Mouse (Mus musculus) thymus, postnatal 4 days (tissue): Measurements from ENCODE around the gene Fgfr2.
A peak's percentile ranks its signal among the peaks of the same experiment; 100 is the strongest.
"Not testable (repeated sequence)": the region's sequence is repeated elsewhere in the genome, so short reads cannot be mapped to it uniquely, and the experiment has no call there.

Experiments
- DNase-seq: peaks from one replicate; pipeline ENCODE4 v3.0.0; 2021

Gene Fgfr2

GRCm38 (mm10) chr7:130545893-130546292 lies 2577.3 kb downstream of the Fgfr2 start:
- no peak for DNase-seq

GRCm38 (mm10) chr7:130545401-130545800 lies 2577.7 kb downstream of the Fgfr2 start:
- DNase-seq: no peak

- DNase-seq: no peak
These were observed 2580.0 kb downstream of the Fgfr2 start for GRCm38 (mm10) chr7:130543181-130543580.

- DNase-seq: no peak
These were observed 2583.0 kb downstream of the Fgfr2 start for GRCm38 (mm10) chr7:130540176-130540575.

- no peak for DNase-seq
These were observed 2586.1 kb downstream of the Fgfr2 start for GRCm38 (mm10) chr7:130537068-130537467.

- DNase-seq: no peak
These were observed 2588.0 kb downstream of the Fgfr2 start for GRCm38 (mm10) chr7:130535174-130535573.

GRCm38 (mm10) chr7:130533316-130534260 lies 2589.6 kb downstream of the Fgfr2 start:
- DNase-seq: peak; percentile 88

- DNase-seq: not testable (repeated sequence)
These were observed 2592.0 kb downstream of the Fgfr2 start for GRCm38 (mm10) chr7:130531138-130531537.

- no peak for DNase-seq
These were observed 2595.8 kb downstream of the Fgfr2 start for GRCm38 (mm10) chr7:130527306-130527705.

GRCm38 (mm10) chr7:130523451-130523850 lies 2599.7 kb downstream of the Fgfr2 start:
- no peak for DNase-seq

- DNase-seq: no peak
These were observed 2602.2 kb downstream of the Fgfr2 start for GRCm38 (mm10) chr7:130520812-130521422.

GRCm38 (mm10) chr7:130520049-130520425 lies 2603.1 kb downstream of the Fgfr2 start, which contains the start of gene Ate1:
Ate1 (minus strand) TSS chr7:130520369.
- no peak for DNase-seq

GRCm38 (mm10) chr7:130519096-130520048 lies 2603.8 kb downstream of the Fgfr2 start:
- DNase-seq: peak; percentile 99

- DNase-seq: peak; percentile 17
These were observed 2604.7 kb downstream of the Fgfr2 start for GRCm38 (mm10) chr7:130518213-130519095.

- DNase-seq: no peak
These were observed 2612.9 kb downstream of the Fgfr2 start for GRCm38 (mm10) chr7:130510243-130510642.

GRCm38 (mm10) chr7:130503006-130503405 lies 2620.1 kb downstream of the Fgfr2 start:
- DNase-seq: no peak

- no peak for DNase-seq
These were observed 2621.7 kb downstream of the Fgfr2 start for GRCm38 (mm10) chr7:130501499-130501898.

GRCm38 (mm10) chr7:130493346-130493745 lies 2629.8 kb downstream of the Fgfr2 start:
- no peak for DNase-seq

- DNase-seq: no peak
These were observed 2631.1 kb downstream of the Fgfr2 start for GRCm38 (mm10) chr7:130492026-130492425.

GRCm38 (mm10) chr7:130479003-130479402 lies 2644.1 kb downstream of the Fgfr2 start:
- DNase-seq: peak; percentile 18

GRCm38 (mm10) chr7:130475970-130476369 lies 2647.2 kb downstream of the Fgfr2 start:
- peak; percentile 34 for DNase-seq

GRCm38 (mm10) chr7:130473881-130474280 lies 2649.3 kb downstream of the Fgfr2 start:
- DNase-seq: no peak
